Mouse (Mus musculus) cortical plate, adult 2 months (tissue): ENCODE measurements around the gene Pdgfa. TPM values are rescaled to one million over a fixed set of nuclear protein-coding genes. Genes with fewer than 3 reads are reported as not detected.

ENCODE experiments used
- H3K27ac ChIP-seq: fragments of 200-500 bp; 2 replicates; pipeline ENCODE4 v1.5.1; 2012; ENCODE audit warnings: low read length, control low read depth, inconsistent platforms; ENCODE audit not compliant: insufficient read depth
- H3K4me1 ChIP-seq: fragments of 200-500 bp; 2 replicates; pipeline ENCODE4 v1.6.1; 2011; ENCODE audit warnings: low read length; ENCODE audit not compliant: control insufficient read depth, insufficient read depth
- H3K4me3 ChIP-seq: fragments of 200-500 bp; 2 replicates; pipeline ENCODE4 v1.5.1; 2011; ENCODE audit warnings: mild to moderate bottlenecking, low read length, control low read depth; ENCODE audit not compliant: insufficient read depth
- CTCF ChIP-seq: fragments of 200-500 bp; IDR thresholded peaks from 2 replicates; pipeline ENCODE4 v1.5.1; 2011; ENCODE audit warnings: mild to moderate bottlenecking, control low read depth, low read length; ENCODE audit not compliant: insufficient read depth; ENCODE audit errors: extremely low read depth
- POLR2A ChIP-seq: fragments of 200-500 bp; IDR thresholded peaks from 2 replicates; pipeline ENCODE4 v1.6.1; 2011; ENCODE audit warnings: mild to moderate bottlenecking, low read length, control low read depth; ENCODE audit not compliant: insufficient read depth; ENCODE audit errors: extremely low read depth
- polyA plus RNA-seq: library from polyadenylated mRNA; depleted of rRNA; stranded (reverse); fragments of >200 nt; gene quantifications from 2 replicates; pipeline ENCODE4 v1.2.3, GENCODE M21; 2012

The Pdgfa gene
- polyA plus RNA-seq, 1 experiment = 29.4 TPM

DNA sequence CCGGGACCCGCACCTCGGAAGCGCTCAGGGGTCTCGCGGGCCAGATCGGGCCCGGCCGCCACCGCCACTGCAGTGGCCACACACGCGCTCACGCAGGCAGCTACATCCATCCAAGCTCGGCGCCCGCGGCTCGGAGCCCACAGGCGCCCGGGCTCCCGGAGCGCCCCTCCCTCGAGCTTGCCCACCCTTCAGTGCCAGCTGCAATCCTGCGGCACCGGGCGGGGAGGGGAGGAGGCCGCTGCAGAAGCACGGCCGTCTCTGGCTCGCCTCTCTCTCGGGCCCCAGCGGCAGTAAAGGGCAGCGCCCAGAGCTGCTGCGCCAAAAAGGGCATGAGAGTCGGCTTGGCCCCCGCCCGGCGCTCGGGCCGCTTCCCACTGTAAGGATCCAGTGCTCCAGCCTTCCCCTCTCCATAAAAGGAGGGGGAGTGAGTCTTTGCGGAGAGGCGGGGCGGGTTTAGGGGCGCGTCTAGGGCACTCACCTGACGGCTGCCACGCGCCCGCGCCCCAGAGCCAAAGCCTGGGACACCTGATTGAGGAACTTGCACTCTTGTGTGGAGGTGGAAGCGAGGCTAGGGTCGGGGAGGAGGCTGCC is 1.4 kb downstream of the Pdgfa start:
- Histone ChIP-seq H3K27ac (peak overlapping the region; percentile 84), H3K4me3 (peak overlapping the region; percentile 90), H3K4me1 (0 out of 2 replicates have a peak, but pooled peaks cover 2% of the 10 kb centered on the region)
- TF ChIP-seq POLR2A = no peak
- no peak for TF ChIP-seq CTCF

DNA sequence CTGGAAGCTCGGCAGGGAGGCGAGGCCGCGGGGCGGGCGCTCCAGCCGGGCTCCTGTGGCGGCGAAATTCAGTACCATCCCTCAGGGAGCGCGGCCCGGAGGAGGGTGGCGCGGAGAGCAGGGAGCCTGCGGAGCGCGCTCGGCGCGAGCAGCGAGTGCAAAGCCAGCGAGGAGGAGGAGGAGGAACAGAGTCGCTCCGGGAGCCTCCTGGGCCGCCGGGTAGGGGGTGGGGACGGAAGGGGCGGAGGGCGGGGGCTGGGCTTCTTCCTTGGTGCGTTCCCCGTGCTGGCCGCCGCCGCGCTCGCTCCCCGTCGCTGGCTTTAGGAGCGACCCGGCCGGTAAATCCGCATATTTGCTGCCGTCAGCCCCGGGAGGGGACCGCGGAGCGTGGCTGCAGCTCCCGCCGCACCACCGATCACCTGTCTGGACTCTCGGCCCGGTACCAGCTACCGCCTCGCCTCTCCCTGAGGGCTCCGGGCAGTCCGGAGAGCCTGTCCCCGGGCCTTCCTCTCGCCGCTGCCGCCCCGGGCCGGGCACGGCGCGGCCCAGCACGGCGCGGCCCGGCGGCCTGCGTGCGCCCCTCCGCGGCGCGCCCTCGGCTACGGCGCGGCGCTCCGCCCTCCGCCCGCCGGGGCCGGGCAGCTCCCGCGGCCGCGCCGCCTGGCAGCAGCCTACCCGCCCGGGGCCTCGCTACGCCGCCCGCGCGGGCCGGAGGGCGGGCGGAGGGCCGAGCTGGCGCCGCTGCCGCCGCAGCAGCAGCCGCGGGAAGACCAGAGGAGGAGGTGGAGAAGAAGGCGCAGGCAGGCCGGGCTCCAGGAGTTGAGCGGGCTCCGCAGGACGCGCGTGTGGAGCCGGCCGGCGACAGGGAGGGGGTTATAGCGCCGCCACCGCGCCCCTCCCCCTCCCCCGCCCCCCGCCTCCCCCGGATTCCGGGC is 2.1 kb downstream of the Pdgfa start:
- H3K4me3 ChIP-seq = peak overlapping the region; percentile 90
- H3K27ac ChIP-seq = peak overlapping the region; percentile 99
- 0 out of 2 replicates have a peak, but pooled peaks have one; percentile 41 for TF ChIP-seq POLR2A
- TF ChIP-seq CTCF = no peak
- H3K4me1 ChIP-seq = 0 out of 2 replicates have a peak, but pooled peaks cover 2% of the 10 kb centered on the region

DNA sequence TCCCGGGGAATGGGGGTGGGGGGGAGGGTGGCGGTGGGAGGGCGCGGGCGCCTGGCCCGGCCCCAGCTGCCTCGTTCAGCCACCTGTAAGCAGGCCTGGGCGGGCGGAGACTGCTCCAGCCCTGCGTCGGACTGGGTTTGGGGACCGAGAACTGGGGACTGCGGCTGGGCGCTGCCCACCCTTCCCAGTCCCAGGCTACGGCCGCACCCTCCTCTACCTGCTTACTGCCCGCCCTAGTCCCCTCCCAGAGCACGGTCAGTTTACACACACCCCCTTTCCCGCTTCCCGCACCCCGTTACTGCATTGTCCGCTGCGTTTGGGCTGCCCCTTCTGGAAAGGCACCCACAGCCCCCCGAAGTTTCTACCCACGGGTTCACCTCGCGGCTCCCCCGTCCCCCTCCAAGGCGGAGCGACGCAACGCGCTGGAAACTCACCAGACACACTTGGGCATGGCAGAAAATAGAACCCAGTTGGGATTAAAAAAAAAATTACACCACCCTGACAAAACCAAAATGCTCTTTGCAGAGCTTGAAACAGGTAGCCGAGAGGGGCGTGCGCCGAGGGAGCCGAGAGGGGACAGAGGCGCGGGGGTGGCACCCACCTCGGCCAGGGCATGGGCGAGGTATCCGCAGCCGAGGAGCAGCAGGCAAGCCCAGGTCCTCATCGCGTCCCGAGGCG is 2.9 kb downstream of the Pdgfa start:
- Histone ChIP-seq H3K4me3 (peak overlapping the region; percentile 90), H3K4me1 (peaks cover 2% of the 10 kb centered on the region; the same call in 1 of the 2 replicates), H3K27ac (peak overlapping the region; percentile 99)
- no peak for TF ChIP-seq POLR2A
- no peak for TF ChIP-seq CTCF

DNA sequence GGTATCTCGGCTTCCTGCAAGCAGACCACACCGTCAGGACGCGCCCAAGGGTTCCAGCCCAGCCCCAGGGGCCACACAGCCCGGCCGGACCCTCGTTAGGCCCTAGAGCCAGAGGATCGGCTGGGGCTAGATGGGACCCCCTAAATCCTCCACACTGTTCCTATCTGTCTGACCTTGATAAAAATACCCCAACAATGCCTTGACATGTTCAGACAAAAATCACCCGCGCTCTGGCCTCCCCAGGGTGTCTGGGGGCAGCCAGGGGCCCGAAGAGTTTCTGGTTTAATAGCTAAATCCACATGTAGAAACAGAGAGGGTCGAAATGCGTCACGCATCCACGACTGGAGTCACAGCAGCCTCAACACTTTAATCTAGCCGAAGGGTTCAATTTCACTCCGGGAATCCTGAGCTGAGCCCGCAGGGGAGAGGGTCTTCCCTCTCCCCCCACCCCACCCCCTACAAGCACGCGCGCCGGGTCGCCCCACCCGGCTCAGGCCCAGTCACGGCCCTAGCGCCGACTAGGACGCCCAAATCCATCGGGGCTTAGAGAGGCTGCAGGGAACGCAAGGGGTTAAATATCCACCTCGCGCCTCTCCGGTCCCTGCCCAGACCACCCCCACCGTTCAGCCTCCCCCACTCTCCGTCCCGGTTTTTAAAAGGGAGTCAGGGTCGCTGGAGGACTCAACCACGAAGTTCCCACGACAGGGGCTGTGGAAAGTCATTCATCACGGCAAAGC is 3.6 kb downstream of the Pdgfa start:
- peaks cover 2% of the 10 kb centered on the region; the same call in 1 of the 2 replicates for H3K4me1 ChIP-seq
- H3K27ac ChIP-seq = no peak overlapping the region
- TF ChIP-seq POLR2A (no peak), CTCF (no peak)
- H3K4me3 ChIP-seq = peak overlapping the region; percentile 90

DNA sequence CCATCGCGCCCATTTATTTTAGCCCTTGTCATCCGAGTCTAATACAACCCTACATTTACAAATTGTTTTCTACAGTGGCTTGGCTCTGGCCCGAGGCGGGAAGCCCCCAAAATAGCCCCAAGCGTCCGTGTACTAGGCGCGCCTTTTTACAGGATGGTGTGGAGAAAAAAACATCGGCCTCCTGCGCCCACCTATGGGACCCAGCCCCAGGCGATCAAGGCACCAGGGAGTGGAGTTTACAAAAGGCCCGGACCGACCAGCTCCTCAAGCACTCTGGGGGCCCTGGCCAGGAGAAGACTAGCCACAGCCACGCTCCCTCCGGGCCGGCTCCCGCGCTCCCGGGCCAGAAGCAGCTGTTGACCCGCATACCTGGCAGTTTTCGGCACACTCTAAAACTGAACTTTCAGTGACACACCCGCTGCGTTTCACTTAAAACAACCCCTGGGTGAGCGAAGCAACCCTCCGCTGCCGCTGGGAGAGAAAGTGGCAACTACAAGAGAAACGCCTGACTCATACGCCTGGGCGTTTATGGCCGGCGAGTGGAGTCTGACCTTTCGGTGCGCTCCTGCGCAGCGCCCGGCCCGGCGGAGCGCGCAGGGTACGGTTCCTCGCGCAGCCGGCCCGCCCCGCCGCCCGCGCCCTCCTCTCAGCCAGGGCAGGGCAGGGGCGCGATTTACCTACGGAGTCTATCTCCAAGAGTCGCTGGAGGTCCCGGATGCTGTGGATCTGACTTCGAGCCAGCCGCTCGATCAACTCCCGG is 4.4 kb downstream of the Pdgfa start:
- no peak overlapping the region for H3K27ac ChIP-seq
- peaks cover 2% of the 10 kb centered on the region; the same call in 1 of the 2 replicates for H3K4me1 ChIP-seq
- H3K4me3 ChIP-seq = peak overlapping the region; percentile 90
- TF ChIP-seq CTCF (no peak), POLR2A (no peak)

DNA sequence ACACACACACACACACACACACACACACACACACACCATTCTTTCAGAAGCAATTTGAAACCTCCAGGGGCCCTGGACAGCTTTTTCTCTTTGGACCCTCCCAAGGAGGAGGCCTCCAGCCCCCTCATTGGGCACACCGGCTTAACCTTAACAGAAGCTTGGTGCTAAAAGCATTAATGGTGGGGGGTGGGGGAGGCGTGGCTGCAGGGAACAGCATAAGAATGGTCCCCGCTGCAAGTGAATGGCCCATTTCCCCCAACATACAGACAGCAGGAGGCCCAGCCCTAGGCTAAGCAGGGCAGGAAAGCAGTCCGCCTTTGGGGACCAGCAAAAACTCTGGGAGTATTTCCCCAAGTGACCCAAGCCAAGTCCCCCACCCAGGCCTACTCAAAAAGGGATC is 5.4 kb downstream of the Pdgfa start:
- Histone ChIP-seq H3K4me1 (peaks cover 2% of the 10 kb centered on the region; the same call in 1 of the 2 replicates), H3K4me3 (no peak overlapping the region), H3K27ac (no peak overlapping the region)
- TF ChIP-seq CTCF (no peak), POLR2A (no peak)

DNA sequence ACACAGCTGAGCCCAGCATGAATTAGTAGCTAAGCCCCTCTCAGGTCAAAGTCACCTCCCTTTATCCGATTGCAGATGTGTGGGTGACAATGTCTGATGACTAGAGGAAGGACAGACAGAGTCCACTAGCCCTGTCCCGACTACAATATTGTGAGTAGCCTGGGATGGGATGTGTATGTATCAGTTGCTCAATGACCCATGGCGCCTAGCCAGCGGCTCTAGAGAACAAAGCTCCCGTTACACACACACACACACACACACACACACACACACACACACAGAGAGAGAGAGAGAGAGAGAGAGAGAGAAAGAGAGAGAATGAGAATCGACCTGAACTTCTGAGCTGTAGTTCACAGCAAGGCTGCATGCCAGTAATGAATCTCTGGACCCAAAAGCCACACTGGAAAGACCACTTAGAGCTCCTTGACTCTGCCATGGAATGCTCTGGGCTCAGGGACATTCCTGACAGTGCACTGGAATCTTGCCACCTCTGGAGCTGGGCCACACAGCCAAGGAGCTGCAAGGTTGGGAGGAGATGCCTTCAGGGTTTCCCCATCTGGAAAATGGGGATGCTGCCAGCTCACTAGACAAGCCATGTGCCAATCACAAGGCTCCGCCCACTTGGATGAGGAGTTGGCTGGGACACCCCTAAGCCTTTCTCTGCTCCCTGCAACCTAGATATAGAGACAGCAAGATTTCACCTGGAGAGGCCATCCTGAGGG is 6.3 kb downstream of the Pdgfa start:
- no peak for TF ChIP-seq CTCF
- no peak overlapping the region for H3K4me3 ChIP-seq

DNA sequence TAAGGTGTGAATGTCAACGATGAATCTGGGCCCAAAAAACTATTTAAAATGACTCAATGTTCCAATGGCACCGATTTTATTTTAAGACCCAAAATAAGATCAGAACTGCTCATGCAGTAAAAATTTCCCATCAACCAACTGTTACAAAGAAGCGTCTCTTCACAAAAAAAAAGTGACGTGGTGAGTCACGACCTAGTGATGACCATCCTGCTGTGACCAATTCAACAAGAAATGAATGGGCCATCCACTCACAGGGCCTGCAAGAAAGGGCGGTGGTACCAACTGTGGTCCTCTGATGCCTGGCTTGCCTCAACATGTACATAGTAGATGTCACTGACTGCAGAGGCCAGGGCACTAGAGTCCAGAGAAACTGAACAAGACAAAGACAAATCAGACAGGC is 7.6 kb downstream of the Pdgfa start:
- Histone ChIP-seq H3K4me1 (peaks cover 2% of the 10 kb centered on the region; the same call in 1 of the 2 replicates), H3K27ac (no peak overlapping the region), H3K4me3 (no peak overlapping the region)
- TF ChIP-seq POLR2A (no peak), CTCF (no peak)

More for the DNA sequence above, 6.3 kb downstream of the Pdgfa start:
- no peak overlapping the region for H3K27ac ChIP-seq
- peaks cover 2% of the 10 kb centered on the region; the same call in 1 of the 2 replicates for H3K4me1 ChIP-seq
